8 mouse cellular contexts compared by ENCODE assay signal in the genomic region with DNA sequence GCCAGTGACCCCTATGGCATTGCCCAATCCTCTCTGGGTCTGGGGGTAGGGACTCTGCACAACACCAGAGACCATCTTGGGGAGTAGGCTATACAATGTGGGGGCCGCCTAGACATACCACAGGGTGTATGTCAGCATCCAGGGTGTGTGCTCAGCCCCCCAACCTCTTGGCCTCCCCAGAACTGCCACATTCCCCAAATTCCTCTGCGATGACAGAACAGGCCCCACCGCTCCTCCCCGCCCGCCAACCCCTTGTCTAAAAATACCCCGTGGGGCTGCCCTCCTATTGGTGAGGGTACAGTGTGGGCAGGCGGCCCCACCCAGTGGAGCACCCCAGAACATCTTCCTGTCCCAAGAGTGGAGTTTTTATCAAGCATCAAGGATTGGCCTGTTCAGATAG. TPM values are rescaled to one million over a fixed set of nuclear protein-coding genes. Genes with fewer than 3 reads are reported as not detected.
DNase-seq lines count a peak whose midpoint lies in the region; ATAC-seq and TF ChIP-seq lines count a peak whose summit lies in the region.

No protein-coding gene starts in this region.

- 0 out of 2 replicates have a peak overlapping the region, but pooled peaks have one; percentile 1 for H3K4me2 ChIP-seq in embryonic facial prominence, embryonic 11.5 days (ENCODE audit: low read depth, low read length)
- peak overlapping the region; percentile 54 for H3K4me2 ChIP-seq in hindbrain, embryonic 15.5 days

- ATAC-seq in embryonic facial prominence, embryonic 11.5 days (replicated peaks; ENCODE audit: insufficient number of reproducible peaks, low FRiP score, low TSS enrichment, low read depth): peak; percentile 7; the same call in 1 of the 2 replicates
- ATAC-seq in hindbrain, embryonic 15.5 days (ENCODE audit: low FRiP score, low read depth): 0 out of 2 replicates have a peak, but pooled peaks have one; percentile 21

- H3K9ac ChIP-seq in embryonic facial prominence, embryonic 11.5 days (replicated peaks; ENCODE audit: low read length): peak overlapping the region; percentile 20; the same call in 1 of the 2 replicates
- H3K9ac ChIP-seq in hindbrain, embryonic 15.5 days: no peak overlapping the region; the same call in 1 of the 2 replicates

- H3K27me3 ChIP-seq in embryonic facial prominence, embryonic 11.5 days (ENCODE audit: control insufficient read depth, insufficient read depth, low read length): no peaks in the 10 kb centered on the region
- H3K27me3 ChIP-seq in hindbrain, embryonic 15.5 days: no peaks in the 10 kb centered on the region; the same call in 1 of the 2 replicates
- H3K27me3 ChIP-seq in midbrain, embryonic 10.5 days (ENCODE audit: low read depth, poor library complexity, severe bottlenecking): peaks cover 46% of the 10 kb centered on the region

- WGBS in embryonic facial prominence, embryonic 11.5 days: 77% methylated on average over 7 of the region's 7 CpGs
- WGBS in hindbrain, embryonic 15.5 days: 76% methylated on average over 7 of the region's 7 CpGs
- WGBS in midbrain, embryonic 10.5 days: 81% methylated on average over 7 of the region's 7 CpGs

- intact Hi-C loops in gastrocnemius, adult 2 months (cut with DNase I): no loop called here

- H3K9me3 ChIP-seq in embryonic facial prominence, embryonic 11.5 days (replicated peaks; ENCODE audit: control insufficient read depth, low read length): no peaks in the 10 kb centered on the region
- no peaks in the 10 kb centered on the region for H3K9me3 ChIP-seq in hindbrain, embryonic 15.5 days
- H3K9me3 ChIP-seq in midbrain, embryonic 10.5 days (replicated peaks): no peaks in the 10 kb centered on the region

- peaks cover 9% of the 10 kb centered on the region for H3K36me3 ChIP-seq in embryonic facial prominence, embryonic 11.5 days (replicated peaks; ENCODE audit: control insufficient read depth, insufficient read depth, low read depth, low read length)
- no peaks in the 10 kb centered on the region for H3K36me3 ChIP-seq in hindbrain, embryonic 15.5 days
- H3K36me3 ChIP-seq in midbrain, embryonic 10.5 days: peaks cover 52% of the 10 kb centered on the region

- H3K4me3 ChIP-seq in gastrocnemius, adult 2 months: no peak overlapping the region; the same call in 1 of the 2 replicates
- no peak overlapping the region for H3K4me3 ChIP-seq in embryonic facial prominence, embryonic 11.5 days (ENCODE audit: low read depth, low read length)
- H3K4me3 ChIP-seq in hindbrain, embryonic 15.5 days: no peak overlapping the region
- peak overlapping the region; percentile 50 for H3K4me3 ChIP-seq in midbrain, embryonic 10.5 days

- no peak for DNase-seq in gastrocnemius, adult 2 months
- DNase-seq in gastrocnemius, adult 8-10 months (ENCODE audit: low spot score in 2 of 2): no peak
- no peak for DNase-seq in embryonic facial prominence, embryonic 11.5 days (ENCODE audit: low spot score)
- no peak for DNase-seq in midbrain, embryonic 10.5 days (ENCODE audit: low spot score)
- DNase-seq in cerebellum, postnatal 14 days: no peak
- no peak for DNase-seq in layer of hippocampus, postnatal 36 days
- DNase-seq in left cerebral cortex, adult 18-20 months (ENCODE audit: low spot score in 2 of 2): no peak

- peaks cover 17% of the 10 kb centered on the region for H3K4me1 ChIP-seq in embryonic facial prominence, embryonic 11.5 days (ENCODE audit: control insufficient read depth, insufficient read depth, low read length)
- peaks cover 14% of the 10 kb centered on the region for H3K4me1 ChIP-seq in hindbrain, embryonic 15.5 days (replicated peaks)
- peaks cover 35% of the 10 kb centered on the region for H3K4me1 ChIP-seq in midbrain, embryonic 10.5 days

- TF ChIP-seq CTCF in gastrocnemius, adult 2 months (IDR thresholded peaks at IDR 0.05): no peak

- peak overlapping the region; percentile 60 for H3K27ac ChIP-seq in gastrocnemius, adult 2 months
- H3K27ac ChIP-seq in embryonic facial prominence, embryonic 11.5 days (replicated peaks; ENCODE audit: low read depth, low read length): peak overlapping the region; percentile 22; the same call in 1 of the 2 replicates
- no peak overlapping the region for H3K27ac ChIP-seq in hindbrain, embryonic 15.5 days (replicated peaks)
- H3K27ac ChIP-seq in midbrain, embryonic 10.5 days (replicated peaks): peak overlapping the region; percentile 74; the same call in 1 of the 2 replicates

RNA-seq across cellular contexts. Expression of a gene that starts 10.0 kb away (rescaled TPM):
- total RNA-seq in gastrocnemius, adult 2 months (2021): 1 to 10 TPM; 6.9 to 7.4 TPM
- 1 to 10 TPM; 3.2 to 5.7 (median 4.5) TPM for total RNA-seq in gastrocnemius, adult 8-10 months (2022)
- polyA plus RNA-seq in embryonic facial prominence, embryonic 11.5 days (2014; fragmentation: Nextera tagmentation; extraction: Ambion mirVana): 8.6 and 9.0 TPM in 2 replicates
- 1.8 and 2.7 TPM in 2 replicates for polyA plus RNA-seq in hindbrain, embryonic 15.5 days (2015; fragmentation: Nextera tagmentation; extraction: Ambion mirVana)
- 5.0 and 5.2 TPM in 2 replicates for polyA plus RNA-seq in midbrain, embryonic 10.5 days (2016; fragmentation: Nextera tagmentation; extraction: Ambion mirVana)
- total RNA-seq in layer of hippocampus, postnatal 36 days (2021): 1 to 10 TPM; 1.7 to 3.7 TPM
- 1 to 10 TPM; 2.3 to 2.5 TPM for total RNA-seq in left cerebral cortex, adult 18-20 months (2021)

RNA-seq across cellular contexts. Expression of a gene that starts 12.3 kb away (rescaled TPM):
- 100 to 1,000 TPM; 382 to 410 TPM for total RNA-seq in gastrocnemius, adult 2 months (2021)
- 100 to 1,000 TPM; 377 to 515 (median 422) TPM for total RNA-seq in gastrocnemius, adult 8-10 months (2022)
- polyA plus RNA-seq in embryonic facial prominence, embryonic 11.5 days (2014; fragmentation: Nextera tagmentation; extraction: Ambion mirVana): 562 and 613 TPM in 2 replicates
- polyA plus RNA-seq in hindbrain, embryonic 15.5 days (2015; fragmentation: Nextera tagmentation; extraction: Ambion mirVana): 318 and 325 TPM in 2 replicates
- polyA plus RNA-seq in midbrain, embryonic 10.5 days (2016; fragmentation: Nextera tagmentation; extraction: Ambion mirVana): 426 and 489 TPM in 2 replicates
- total RNA-seq in layer of hippocampus, postnatal 36 days (2021): 100 to 1,000 TPM; 342 TPM
- total RNA-seq in left cerebral cortex, adult 18-20 months (2021): 100 to 1,000 TPM; 322 to 334 TPM

RNA-seq across cellular contexts. Expression of a gene that starts 24.4 kb away (rescaled TPM):
- not detected for total RNA-seq in gastrocnemius, adult 2 months (2021)
- not detected for total RNA-seq in gastrocnemius, adult 8-10 months (2022)
- polyA plus RNA-seq in embryonic facial prominence, embryonic 11.5 days (2014; fragmentation: Nextera tagmentation; extraction: Ambion mirVana): 3.4 and 3.6 TPM in 2 replicates
- 1.5 and 1.7 TPM in 2 replicates for polyA plus RNA-seq in hindbrain, embryonic 15.5 days (2015; fragmentation: Nextera tagmentation; extraction: Ambion mirVana)
- polyA plus RNA-seq in midbrain, embryonic 10.5 days (2016; fragmentation: Nextera tagmentation; extraction: Ambion mirVana): 2.8 and 5.0 TPM in 2 replicates
- total RNA-seq in layer of hippocampus, postnatal 36 days (2021): not detected
- not detected for total RNA-seq in left cerebral cortex, adult 18-20 months (2021)

RNA-seq across cellular contexts. Expression of a gene that starts 27.3 kb away (rescaled TPM):
- total RNA-seq in gastrocnemius, adult 2 months (2021): 10 to 100 TPM in 1 of 2 experiments, 1 to 10 TPM in 1; 9.4 to 11.2 TPM
- total RNA-seq in gastrocnemius, adult 8-10 months (2022): 10 to 100 TPM in 1 of 4 experiments, 1 to 10 TPM in 3; 9.0 to 14.3 (median 9.3) TPM
- polyA plus RNA-seq in embryonic facial prominence, embryonic 11.5 days (2014; fragmentation: Nextera tagmentation; extraction: Ambion mirVana): 18.8 and 21.2 TPM in 2 replicates
- polyA plus RNA-seq in hindbrain, embryonic 15.5 days (2015; fragmentation: Nextera tagmentation; extraction: Ambion mirVana): 25.5 and 26.2 TPM in 2 replicates
- 28.2 and 30.8 TPM in 2 replicates for polyA plus RNA-seq in midbrain, embryonic 10.5 days (2016; fragmentation: Nextera tagmentation; extraction: Ambion mirVana)
- 10 to 100 TPM; 25.2 to 27.9 TPM for total RNA-seq in layer of hippocampus, postnatal 36 days (2021)
- 10 to 100 TPM; 25.4 to 25.5 TPM for total RNA-seq in left cerebral cortex, adult 18-20 months (2021)
